Mouse (Mus musculus) midbrain, embryonic 11.5 days (tissue): ENCODE results near the gene Letmd1. TPM values are rescaled to one million over a fixed set of nuclear protein-coding genes. Genes with fewer than 3 reads are reported as not detected.

Source experiments
- ATAC-seq: fragments of 200-750 bp; cut with Nextera tagmentation; 2 replicates; pipeline ENCODE4 v1.8.0; 2017; ENCODE audit warnings: moderate TSS enrichment, moderate library complexity; ENCODE audit not compliant: low FRiP score
- DNase-seq: peaks from one replicate; pipeline ENCODE4 v3.0.0; 2015; ENCODE audit warnings: low spot score; ENCODE audit errors: missing footprints
- H3K27ac ChIP-seq: fragments of 300-500 bp; sonication (generic); 2 replicates; pipeline ENCODE4 v1.5.1; 2014; ENCODE audit warnings: low read depth, low read length
- H3K27me3 ChIP-seq: fragments of 300-500 bp; sonication (generic); 2 replicates; pipeline ENCODE4 v1.6.1; 2014; ENCODE audit warnings: mild to moderate bottlenecking, low read length, moderate library complexity, mixed read lengths; ENCODE audit not compliant: control insufficient read depth, insufficient read depth
- H3K36me3 ChIP-seq: fragments of 300-500 bp; sonication (generic); 2 replicates; pipeline ENCODE4 v1.6.1; 2014; ENCODE audit warnings: mild to moderate bottlenecking, low read length, moderate library complexity, mixed read lengths; ENCODE audit not compliant: control insufficient read depth, insufficient read depth
- H3K4me1 ChIP-seq: fragments of 300-500 bp; sonication (generic); 2 replicates; pipeline ENCODE4 v1.6.1; 2014; ENCODE audit warnings: low read length; ENCODE audit not compliant: control insufficient read depth, insufficient read depth
- H3K4me2 ChIP-seq: fragments of 300-500 bp; sonication (generic); 2 replicates; pipeline ENCODE4 v1.6.1; 2014; ENCODE audit warnings: mild to moderate bottlenecking, moderate library complexity
- H3K4me3 ChIP-seq: fragments of 300-500 bp; sonication (generic); 2 replicates; pipeline ENCODE4 v1.5.1; 2014; ENCODE audit warnings: low read depth, low read length
- H3K9ac ChIP-seq: fragments of 300-500 bp; sonication (generic); 2 replicates; pipeline ENCODE4 v1.6.1; 2014; ENCODE audit warnings: low read length
- H3K9me3 ChIP-seq: fragments of 300-500 bp; sonication (generic); 2 replicates; pipeline ENCODE4 v1.6.1; 2016; ENCODE audit warnings: low read length; ENCODE audit not compliant: control insufficient read depth
- WGBS: fragments of 180-500 bp; shearing (Covaris S2); extraction: QIAGEN DNeasy Blood & Tissue Kit; methylation state at CpG from one replicate; pipeline ENCODE4 v1.1.7; 2014; 5-methylcytosine and 5-hydroxymethylcytosine counted together
- polyA plus RNA-seq: library from polyadenylated mRNA; unstranded; fragments of >200 nt; fragmentation: Nextera tagmentation; extraction: Ambion mirVana; gene quantifications from 2 replicates; pipeline ENCODE4 v1.2.1, GENCODE M21; 2014

The Letmd1 gene
- polyA plus RNA-seq, 1 experiment from 2014 or later: 42.5 TPM

DNA sequence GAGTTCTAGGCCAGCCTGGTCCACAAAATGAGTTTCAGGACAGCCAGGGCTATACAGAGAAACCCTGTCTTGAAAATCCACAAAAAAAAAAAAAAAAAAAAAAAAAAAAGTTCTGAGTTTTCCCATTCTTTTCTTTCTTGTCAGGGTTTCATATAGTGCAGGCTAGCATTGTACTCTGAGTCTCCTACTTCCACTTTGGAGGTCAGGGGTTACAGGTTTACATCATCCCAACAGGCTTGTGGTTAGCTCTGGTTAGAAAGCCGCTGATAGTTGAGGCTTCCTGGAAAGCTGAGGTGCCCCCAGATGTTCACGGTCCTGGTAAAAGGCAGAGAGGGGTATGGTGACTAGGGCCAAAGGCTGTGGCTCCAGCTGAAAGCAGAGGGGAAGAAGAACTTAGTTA, 21.9 kb upstream of the Letmd1 start:
- Histone ChIP-seq H3K36me3 (no peaks in the 10 kb centered on the region), H3K4me3 (no peak overlapping the region), H3K9ac (no peak overlapping the region), H3K4me1 (no peaks in the 10 kb centered on the region; the same call in 1 of the 2 replicates), H3K27ac (no peak overlapping the region), H3K27me3 (no peaks in the 10 kb centered on the region), H3K4me2 (no peak overlapping the region), H3K9me3 (no peaks in the 10 kb centered on the region)
- no peak for DNase-seq
- no peak for ATAC-seq
- WGBS: 82% methylated on average over 2 of the region's 2 CpGs

GRCm38 (mm10) chr15:100448572-100448971, 20.3 kb upstream of the Letmd1 start:
- H3K27ac ChIP-seq: no peak overlapping the region
- no peaks in the 10 kb centered on the region; the same call in 1 of the 2 replicates for H3K4me1 ChIP-seq
- H3K4me3 ChIP-seq: no peak overlapping the region
- H3K36me3 ChIP-seq: no peaks in the 10 kb centered on the region
- DNase-seq (no peak), ATAC-seq (no peak)
- H3K9ac ChIP-seq: no peak overlapping the region
- no peaks in the 10 kb centered on the region for H3K9me3 ChIP-seq
- no peak overlapping the region for H3K4me2 ChIP-seq
- H3K27me3 ChIP-seq: no peaks in the 10 kb centered on the region
- 74% methylated on average over 4 of the region's 4 CpGs for WGBS

DNA sequence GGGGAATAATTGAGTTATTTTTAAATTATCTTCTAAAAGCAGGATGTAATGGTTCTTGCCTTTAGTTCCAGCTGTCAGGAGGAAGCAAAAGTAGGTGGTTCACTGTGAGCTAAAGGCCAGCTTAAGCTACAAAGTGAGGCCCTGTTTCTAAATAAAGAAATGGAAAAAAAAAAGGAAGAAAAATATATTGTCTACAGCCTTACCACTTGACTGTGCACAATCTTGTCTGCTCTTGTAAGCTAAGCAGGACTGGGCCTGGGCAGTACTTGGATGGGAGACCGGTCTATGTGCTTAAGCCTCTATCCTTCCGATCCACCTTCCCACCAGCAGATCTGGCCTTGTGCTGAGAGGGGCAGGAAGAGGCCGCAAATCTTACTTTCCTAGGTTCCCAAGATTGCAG, 19.3 kb upstream of the Letmd1 start:
- Histone ChIP-seq H3K36me3 (no peaks in the 10 kb centered on the region), H3K9me3 (no peaks in the 10 kb centered on the region), H3K4me1 (no peaks in the 10 kb centered on the region), H3K27me3 (no peaks in the 10 kb centered on the region), H3K9ac (no peak overlapping the region), H3K4me2 (no peak overlapping the region), H3K27ac (no peak overlapping the region), H3K4me3 (no peak overlapping the region)
- ATAC-seq (no peak), DNase-seq (no peak)
- WGBS: 97% methylated on average over 3 of the region's 3 CpGs

- DNase-seq (no peak), ATAC-seq (no peak)
- Histone ChIP-seq H3K27ac (no peak overlapping the region), H3K36me3 (no peaks in the 10 kb centered on the region), H3K4me2 (no peak overlapping the region), H3K4me3 (no peak overlapping the region), H3K27me3 (no peaks in the 10 kb centered on the region), H3K9me3 (no peaks in the 10 kb centered on the region), H3K9ac (no peak overlapping the region), H3K4me1 (no peaks in the 10 kb centered on the region)
- 82% methylated on average over 16 of the region's 16 CpGs for WGBS
Measured at GRCm38 (mm10) chr15:100451245-100451644, 17.6 kb upstream of the Letmd1 start.

DNA sequence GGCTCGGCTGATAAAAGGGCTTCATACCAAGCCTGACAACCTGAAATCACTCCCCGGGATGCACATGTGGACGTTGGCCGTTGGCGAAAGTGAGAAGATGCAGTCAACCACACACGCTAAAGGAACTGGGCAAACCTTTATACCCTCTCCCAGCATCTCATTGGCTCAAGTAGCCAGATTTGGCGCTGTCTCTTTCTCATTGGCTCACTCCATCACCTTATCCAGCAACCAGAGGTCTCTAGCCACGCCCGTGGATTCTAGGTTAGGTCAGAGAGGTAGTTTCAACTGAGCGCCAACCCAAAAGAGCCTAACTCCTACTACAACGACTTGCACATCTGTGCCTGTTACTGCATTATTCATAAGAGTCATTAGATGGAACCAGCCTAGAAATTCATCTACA, 16.3 kb upstream of the Letmd1 start:
- 83% methylated on average over 11 of the region's 11 CpGs for WGBS
- no peak for DNase-seq
- H3K27me3 ChIP-seq: no peaks in the 10 kb centered on the region
- no peaks in the 10 kb centered on the region for H3K9me3 ChIP-seq
- H3K9ac ChIP-seq: no peak overlapping the region
- no peak overlapping the region for H3K4me2 ChIP-seq
- no peak overlapping the region for H3K27ac ChIP-seq
- no peak for ATAC-seq
- no peaks in the 10 kb centered on the region for H3K36me3 ChIP-seq
- H3K4me1 ChIP-seq: no peaks in the 10 kb centered on the region
- no peak overlapping the region for H3K4me3 ChIP-seq

- Histone ChIP-seq H3K36me3 (no peaks in the 10 kb centered on the region), H3K4me3 (no peak overlapping the region), H3K4me1 (no peaks in the 10 kb centered on the region), H3K9me3 (no peaks in the 10 kb centered on the region), H3K27ac (no peak overlapping the region), H3K27me3 (no peaks in the 10 kb centered on the region), H3K9ac (no peak overlapping the region), H3K4me2 (no peak overlapping the region)
- no peak for ATAC-seq
- DNase-seq: no peak
- WGBS: 60% methylated on average over 7 of the region's 7 CpGs
Measured at GRCm38 (mm10) chr15:100456356-100456991, 12.3 kb upstream of the Letmd1 start.

GRCm38 (mm10) chr15:100457340-100457739, 11.5 kb upstream of the Letmd1 start:
- ATAC-seq (peak; percentile 35; the same call in 1 of the 2 replicates), DNase-seq (peak; percentile 97)
- H3K36me3 ChIP-seq: no peaks in the 10 kb centered on the region
- no peak overlapping the region for H3K9ac ChIP-seq
- H3K4me1 ChIP-seq: no peaks in the 10 kb centered on the region
- no peak overlapping the region for H3K27ac ChIP-seq
- no peak overlapping the region for H3K4me2 ChIP-seq
- no peak overlapping the region for H3K4me3 ChIP-seq
- H3K9me3 ChIP-seq: no peaks in the 10 kb centered on the region
- 8% methylated on average over 17 of the region's 17 CpGs for WGBS
- H3K27me3 ChIP-seq: no peaks in the 10 kb centered on the region

GRCm38 (mm10) chr15:100458055-100458454, 10.8 kb upstream of the Letmd1 start:
- DNase-seq (peak; percentile 89), ATAC-seq (no peak)
- Histone ChIP-seq H3K9ac (no peak overlapping the region), H3K4me3 (no peak overlapping the region), H3K36me3 (no peaks in the 10 kb centered on the region), H3K9me3 (no peaks in the 10 kb centered on the region), H3K27ac (no peak overlapping the region), H3K27me3 (no peaks in the 10 kb centered on the region), H3K4me2 (no peak overlapping the region), H3K4me1 (no peaks in the 10 kb centered on the region)
- 45% methylated on average over 10 of the region's 10 CpGs for WGBS

DNA sequence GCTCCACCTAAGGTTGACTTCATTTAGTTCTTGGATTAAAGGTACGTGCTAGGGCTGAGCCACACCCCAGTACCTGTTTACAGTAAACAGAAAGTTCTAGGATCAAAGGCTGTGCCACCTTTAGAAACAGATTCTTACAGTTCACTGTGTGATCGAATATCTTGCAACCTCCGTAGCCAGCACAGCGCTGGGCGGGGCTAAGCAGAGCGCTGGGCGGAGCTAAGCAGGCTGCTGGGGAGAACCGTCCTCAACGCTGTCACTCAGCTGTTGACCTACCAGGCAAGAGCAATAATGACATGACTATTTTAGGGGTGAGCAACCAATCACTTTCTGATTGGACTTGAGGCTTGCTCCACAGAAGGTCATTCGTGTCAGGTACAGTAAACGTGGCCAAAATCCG, 7.9 kb upstream of the Letmd1 start:
- ATAC-seq (0 out of 2 replicates have a peak, but pooled peaks have one; percentile 33), DNase-seq (no peak)
- Histone ChIP-seq H3K4me3 (no peak overlapping the region), H3K27me3 (no peaks in the 10 kb centered on the region), H3K4me2 (peak overlapping the region; percentile 3; the same call in 1 of the 2 replicates), H3K4me1 (no peaks in the 10 kb centered on the region), H3K27ac (no peak overlapping the region), H3K36me3 (no peaks in the 10 kb centered on the region), H3K9ac (no peak overlapping the region), H3K9me3 (no peaks in the 10 kb centered on the region)
- WGBS: 11% methylated on average over 12 of the region's 12 CpGs
